Mouse (Mus musculus) liver, embryonic 14.5 days (tissue): ENCODE data around the gene Vps13d. TPM values are rescaled to one million over a fixed set of nuclear protein-coding genes. Genes with fewer than 3 reads are reported as not detected.

Experiments used
- ATAC-seq: fragments of 200-750 bp; cut with Nextera tagmentation; 2 replicates; pipeline ENCODE4 v1.8.0; 2017; ENCODE audit warnings: moderate number of reproducible peaks, mild to moderate bottlenecking, moderate library complexity; ENCODE audit not compliant: insufficient read depth
- DNase-seq, 3 experiments: peaks; one replicate each; pipeline ENCODE4 v3.0.0-alpha.2; 2012 to 2013; ENCODE audit warnings: low read depth in 3 of 3, low spot score in 3 of 3
- H3K27ac ChIP-seq: fragments of 300-500 bp; sonication (generic); 2 replicates; pipeline ENCODE4 v1.5.1; 2014; ENCODE audit warnings: moderate library complexity, mild to moderate bottlenecking, control low read depth, inconsistent platforms
- H3K27me3 ChIP-seq: fragments of 300-500 bp; sonication (generic); 2 replicates; pipeline ENCODE4 v1.6.1; 2014; ENCODE audit warnings: mild to moderate bottlenecking, low read length, moderate library complexity; ENCODE audit not compliant: control insufficient read depth, insufficient read depth
- H3K36me3 ChIP-seq: fragments of 300-500 bp; sonication (generic); replicated peaks from 2 replicates; pipeline ENCODE4 v1.6.1; 2014; ENCODE audit warnings: low read depth; ENCODE audit not compliant: control insufficient read depth, insufficient read depth
- H3K4me1 ChIP-seq, 2 experiments: fragments of 200-500 bp in 1 of 2; fragments of 300-500 bp in 1 of 2; sonication (generic) in 1 of 2; replicated peaks; 2 replicates each; pipeline ENCODE4 v1.6.1; 2012 to 2014; ENCODE audit warnings: antibody characterized with exemption in 1 of 2, inconsistent platforms in 1 of 2, low read length in 1 of 2; ENCODE audit not compliant: control insufficient read depth in 2 of 2, insufficient read depth in 2 of 2
- H3K4me2 ChIP-seq: fragments of 300-500 bp; sonication (generic); 2 replicates; pipeline ENCODE4 v1.6.1; 2014; ENCODE audit warnings: low read depth, mild to moderate bottlenecking, control low read depth, moderate library complexity
- H3K4me3 ChIP-seq, 2 experiments: fragments of 200-500 bp in 1 of 2; fragments of 300-500 bp in 1 of 2; sonication (generic) in 1 of 2; 2 replicates each; pipeline ENCODE4 v1.5.1; 2012 to 2014; ENCODE audit warnings: low read depth in 2 of 2, low read length in 2 of 2, mild to moderate bottlenecking in 2 of 2, control low read depth in 1 of 2, inconsistent platforms in 1 of 2, moderate library complexity in 1 of 2; ENCODE audit not compliant: insufficient read depth in 1 of 2
- H3K9ac ChIP-seq: fragments of 300-500 bp; sonication (generic); replicated peaks from 2 replicates; pipeline ENCODE4 v1.6.1; 2014; ENCODE audit warnings: mild to moderate bottlenecking, control low read depth, moderate library complexity
- H3K9me3 ChIP-seq: fragments of 300-500 bp; sonication (generic); 2 replicates; pipeline ENCODE4 v1.6.1; 2016; ENCODE audit warnings: low read length, mixed read lengths; ENCODE audit not compliant: control insufficient read depth
- CTCF ChIP-seq: IDR thresholded peaks from 2 replicates; pipeline ENCODE4 v1.5.1; 2016; ENCODE audit warnings: antibody characterized with exemption, low read depth, control low read depth
- EP300 ChIP-seq: IDR thresholded peaks from 2 replicates; pipeline ENCODE4 v1.6.1; 2016; ENCODE audit warnings: antibody characterized with exemption, low read depth
- WGBS: fragments of 180-500 bp; shearing (Covaris S2); extraction: QIAGEN DNeasy Blood & Tissue Kit; methylation state at CpG from one replicate; pipeline ENCODE4 v1.1.7; 2014; ENCODE audit not compliant: insufficient replicate concordance; 5-methylcytosine and 5-hydroxymethylcytosine counted together
- polyA plus RNA-seq, 2 experiments: library from polyadenylated mRNA; depleted of rRNA in 1 of 2; stranded (reverse) in 1 of 2; unstranded in 1 of 2; fragments of >200 nt; fragmentation: Nextera tagmentation in 1 of 2; extraction: Ambion mirVana in 1 of 2; gene quantifications; 2 replicates each; pipeline versions ENCODE4 v1.2.1 to v1.2.3; 2012 to 2014

The Vps13d gene
- polyA plus RNA-seq, 2 experiments, result 5.3 to 7.1 TPM

- ATAC-seq, result no peak
- DNase-seq, result no peak
- H3K4me1 ChIP-seq, result 0 out of 4 replicates have a peak, but pooled peaks cover 0 to 2% of the 10 kb centered on the region in 2 experiments
- H3K36me3 ChIP-seq, result no peaks in the 10 kb centered on the region
- H3K27me3 ChIP-seq, result no peaks in the 10 kb centered on the region
- H3K4me2 ChIP-seq, result no peak overlapping the region
- TF ChIP-seq EP300, result no peak
- TF ChIP-seq CTCF, result no peak
- H3K9ac ChIP-seq, result no peak overlapping the region
- H3K4me3 ChIP-seq, result no peak overlapping the region
- H3K9me3 ChIP-seq, result no peaks in the 10 kb centered on the region
- WGBS, result 35% methylated on average over 3 of the region's 3 CpGs
- H3K27ac ChIP-seq, result no peak overlapping the region
These were observed 38.9 kb upstream of the Vps13d start for GRCm38 (mm10) chr4:145233487-145234228.

- Histone ChIP-seq H3K4me2 (no peak overlapping the region), H3K27ac (no peak overlapping the region), H3K4me3 (no peak overlapping the region), H3K36me3 (no peaks in the 10 kb centered on the region), H3K9me3 (no peaks in the 10 kb centered on the region), H3K9ac (no peak overlapping the region), H3K27me3 (no peaks in the 10 kb centered on the region), H3K4me1 (0 out of 4 replicates have a peak, but pooled peaks cover 0 to 2% of the 10 kb centered on the region in 2 experiments)
- DNase-seq, result no peak
- TF ChIP-seq CTCF (no peak), EP300 (no peak)
- no peak for ATAC-seq
- 64% methylated on average over 5 of the region's 5 CpGs for WGBS
These were observed 36.9 kb upstream of the Vps13d start for GRCm38 (mm10) chr4:145231732-145232131.

GRCm38 (mm10) chr4:145230647-145231046 lies 35.8 kb upstream of the Vps13d start:
- no peak overlapping the region for H3K9ac ChIP-seq
- no peak for ATAC-seq
- H3K27ac ChIP-seq, result no peak overlapping the region
- no peaks in the 10 kb centered on the region for H3K36me3 ChIP-seq
- H3K27me3 ChIP-seq, result no peaks in the 10 kb centered on the region
- H3K9me3 ChIP-seq, result no peaks in the 10 kb centered on the region
- no peak for DNase-seq
- WGBS, result 70% methylated on average over 2 of the region's 2 CpGs
- no peak for TF ChIP-seq CTCF
- TF ChIP-seq EP300, result no peak
- H3K4me2 ChIP-seq, result no peak overlapping the region
- H3K4me3 ChIP-seq, result no peak overlapping the region
- H3K4me1 ChIP-seq, result 0 out of 4 replicates have a peak, but pooled peaks cover 0 to 2% of the 10 kb centered on the region in 2 experiments

- Histone ChIP-seq H3K36me3 (no peaks in the 10 kb centered on the region), H3K27me3 (no peaks in the 10 kb centered on the region), H3K9me3 (no peaks in the 10 kb centered on the region), H3K4me1 (0 out of 4 replicates have a peak, but pooled peaks cover 0 to 2% of the 10 kb centered on the region in 2 experiments), H3K4me3 (no peak overlapping the region), H3K9ac (no peak overlapping the region), H3K27ac (no peak overlapping the region), H3K4me2 (no peak overlapping the region)
- DNase-seq, result no peak
- 60% methylated on average over 5 of the region's 5 CpGs for WGBS
- no peak for TF ChIP-seq EP300
- TF ChIP-seq CTCF, result no peak
- no peak for ATAC-seq
These were observed 34.8 kb upstream of the Vps13d start for GRCm38 (mm10) chr4:145229524-145230163.

GRCm38 (mm10) chr4:145229051-145229450 lies 34.2 kb upstream of the Vps13d start:
- no peak for TF ChIP-seq CTCF
- no peak for TF ChIP-seq EP300
- H3K4me2 ChIP-seq, result no peak overlapping the region
- no peak overlapping the region for H3K27ac ChIP-seq
- H3K36me3 ChIP-seq, result no peaks in the 10 kb centered on the region
- DNase-seq, result no peak
- 51% methylated on average over 6 of the region's 6 CpGs for WGBS
- no peak overlapping the region for H3K4me3 ChIP-seq
- H3K9me3 ChIP-seq, result no peaks in the 10 kb centered on the region
- H3K4me1 ChIP-seq, result 0 out of 4 replicates have a peak, but pooled peaks cover 0 to 2% of the 10 kb centered on the region in 2 experiments
- no peak for ATAC-seq
- no peak overlapping the region for H3K9ac ChIP-seq
- H3K27me3 ChIP-seq, result no peaks in the 10 kb centered on the region
